Mouse (Mus musculus) liver, adult (tissue): ENCODE results near the gene Olfr1094.

Source experiments
- GATA4 ChIP-seq: IDR thresholded peaks from 2 replicates; pipeline ENCODE4 v1.6.1; 2014; ENCODE audit warnings: mild to moderate bottlenecking, low read length; ENCODE audit not compliant: insufficient replicate concordance

Olfr1094 gene

GRCm38 (mm10) chr2:86824363-86824762, at the start of gene Olfr1094:
TSS of gene Olfr1094 (plus strand) at chr2:86824663.
- TF ChIP-seq GATA4, result no peak

GRCm38 (mm10) chr2:86782179-86782578, 42.3 kb upstream of the Olfr1094 start, which contains the start of gene Olfr1093:
TSS of gene Olfr1093 (plus strand) at chr2:86782479.
- no peak for TF ChIP-seq GATA4

DNA sequence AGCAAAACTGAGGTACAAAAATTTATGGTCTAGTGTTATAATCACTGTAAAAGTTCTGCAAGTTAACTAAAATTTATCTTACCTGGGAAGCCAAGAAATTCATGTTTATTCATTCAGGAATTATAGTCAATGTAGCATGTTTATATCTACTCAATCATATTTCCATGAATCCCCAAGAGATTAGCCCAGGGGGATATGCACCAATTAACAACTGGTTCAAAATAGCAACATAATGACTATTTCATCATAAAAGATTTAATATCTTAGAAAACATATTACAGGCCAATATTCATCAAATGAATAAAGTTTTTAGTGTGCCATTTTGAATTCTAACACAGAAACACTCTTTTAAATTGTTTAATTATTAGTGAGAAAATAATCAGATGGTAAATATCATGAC, 14.5 kb upstream of the Olfr1094 start, which contains the start of gene Olfr141:
Gene Olfr141, minus strand, starts transcription at position 101 of the 400 bp plus-strand sequence.
- no peak for TF ChIP-seq GATA4

DNA sequence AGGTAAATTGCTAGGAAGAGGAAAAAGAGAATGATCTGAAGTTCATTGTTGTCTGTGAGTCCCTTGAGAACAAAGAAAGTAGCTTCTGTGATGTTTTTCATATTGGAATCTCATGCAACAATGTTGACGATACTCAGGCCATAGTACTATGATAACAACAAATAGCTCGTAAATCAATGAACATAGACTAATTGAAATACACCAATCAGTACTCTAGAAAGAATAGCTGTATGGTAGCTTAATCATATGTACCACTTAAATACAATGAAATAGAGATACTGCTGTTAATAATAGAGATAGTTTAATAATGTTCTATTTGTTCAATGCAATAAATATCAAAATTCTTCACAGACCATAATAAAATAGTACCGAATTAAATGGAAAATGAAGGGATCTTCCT, 27.1 kb downstream of the Olfr1094 start, which contains the start of gene Olfr1095:
Gene Olfr1095, minus strand, starts transcription at position 101 of the 400 bp plus-strand sequence.
- no peak for TF ChIP-seq GATA4

DNA sequence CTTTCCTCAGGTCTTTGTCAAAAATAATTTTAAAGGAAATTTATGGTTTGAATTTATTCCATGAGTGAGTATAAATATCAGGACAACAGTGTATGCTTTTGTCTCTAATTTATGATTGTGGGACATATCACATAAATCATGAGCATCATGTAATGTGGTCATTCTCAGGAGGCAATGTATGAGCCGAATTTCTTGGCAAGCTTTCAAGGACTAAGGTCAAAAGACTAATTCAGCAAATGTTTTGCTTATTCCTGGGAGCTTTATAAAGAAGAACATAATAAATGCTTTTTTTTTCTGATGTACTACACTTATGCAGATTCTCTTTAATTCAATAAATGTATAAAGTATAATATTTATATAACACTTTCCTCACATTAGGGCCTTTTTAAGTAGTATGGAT, 50.2 kb downstream of the Olfr1094 start, which contains the start of gene Gm13723:
Gene Gm13723, minus strand, starts transcription at position 101 of the 400 bp plus-strand sequence.
- TF ChIP-seq GATA4, result no peak
